Mouse (Mus musculus) heart, embryonic 12.5 days (tissue): ENCODE results near the gene Stx5a. TPM values are rescaled to one million over a fixed set of nuclear protein-coding genes. Genes with fewer than 3 reads are reported as not detected.

Source experiments
- ATAC-seq: fragments of 200-750 bp; cut with Nextera tagmentation; 2 replicates; pipeline ENCODE4 v1.8.0; 2017; ENCODE audit warnings: moderate TSS enrichment, moderate library complexity; ENCODE audit not compliant: insufficient number of reproducible peaks, low FRiP score
- H3K27ac ChIP-seq: fragments of 300-500 bp; sonication (generic); 2 replicates; pipeline ENCODE4 v1.5.1; 2016; ENCODE audit warnings: mild to moderate bottlenecking, moderate library complexity; ENCODE audit not compliant: poor library complexity, severe bottlenecking
- H3K27me3 ChIP-seq: fragments of 300-500 bp; sonication (generic); replicated peaks from 2 replicates; pipeline ENCODE4 v1.6.1; 2016; ENCODE audit warnings: mild to moderate bottlenecking, moderate library complexity
- H3K36me3 ChIP-seq: fragments of 300-500 bp; sonication (generic); 2 replicates; pipeline ENCODE4 v1.6.1; 2016; ENCODE audit warnings: mild to moderate bottlenecking, moderate library complexity
- H3K4me1 ChIP-seq: fragments of 300-500 bp; sonication (generic); replicated peaks from 2 replicates; pipeline ENCODE4 v1.6.1; 2016; ENCODE audit warnings: mild to moderate bottlenecking
- H3K4me2 ChIP-seq: fragments of 300-500 bp; sonication (generic); 2 replicates; pipeline ENCODE4 v1.6.1; 2016; ENCODE audit warnings: mild to moderate bottlenecking, moderate library complexity
- H3K4me3 ChIP-seq: fragments of 300-500 bp; sonication (generic); 2 replicates; pipeline ENCODE4 v1.5.1; 2016; ENCODE audit warnings: mild to moderate bottlenecking
- H3K9ac ChIP-seq: fragments of 300-500 bp; sonication (generic); 2 replicates; pipeline ENCODE4 v1.6.1; 2016; ENCODE audit warnings: mild to moderate bottlenecking, moderate library complexity
- H3K9me3 ChIP-seq: fragments of 300-500 bp; sonication (generic); replicated peaks from 2 replicates; pipeline ENCODE4 v1.6.1; 2016; ENCODE audit warnings: mild to moderate bottlenecking, moderate library complexity
- WGBS: fragments of 180-500 bp; shearing (Covaris S2); methylation state at CpG from one replicate; pipeline ENCODE4 v1.1.7; 2016; 5-methylcytosine and 5-hydroxymethylcytosine counted together
- polyA plus RNA-seq: library from polyadenylated mRNA; unstranded; fragments of >200 nt; fragmentation: Nextera tagmentation; extraction: Ambion mirVana; gene quantifications from 2 replicates; pipeline ENCODE4 v1.2.1, GENCODE M21; 2016

The Stx5a gene
- polyA plus RNA-seq, 1 experiment from 2014 or later: 86.1 TPM

DNA sequence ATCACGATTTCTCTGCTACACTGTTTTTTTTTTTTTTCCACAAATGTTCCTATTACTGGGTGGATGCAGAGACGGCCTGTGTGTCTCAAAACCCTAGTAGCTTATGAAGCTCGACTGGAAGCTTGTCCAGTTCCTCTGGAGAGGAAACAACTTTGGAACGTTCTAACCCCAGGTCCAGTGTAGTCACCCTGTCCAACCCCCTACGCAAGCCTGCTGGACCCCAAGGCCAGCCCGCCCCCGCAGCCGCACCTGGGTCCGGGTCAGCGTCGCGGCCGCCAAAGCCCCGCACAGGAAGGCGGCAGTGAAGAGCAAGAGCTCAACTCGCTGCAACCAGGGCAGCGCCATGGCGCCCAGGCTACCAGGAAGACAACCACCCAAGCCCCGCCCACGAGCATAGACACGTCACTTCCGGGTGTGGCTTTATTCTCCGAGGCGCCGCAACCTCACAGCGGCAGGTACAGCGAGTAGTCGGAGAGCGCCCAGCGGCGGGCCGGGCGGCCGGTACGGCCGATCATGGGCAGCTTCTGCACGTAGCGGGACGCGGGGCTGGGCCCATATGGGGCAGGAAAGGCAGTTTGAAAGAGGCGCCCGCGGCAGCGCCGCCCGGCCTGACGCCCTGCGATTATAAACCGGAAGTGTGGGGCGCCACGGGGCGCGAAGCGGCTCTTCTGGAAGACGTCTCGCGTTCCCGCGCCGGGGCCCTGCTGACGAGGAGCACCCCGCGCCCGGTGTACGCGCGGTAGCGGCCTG lies 33.0 kb downstream of the Stx5a start, which contains the start of gene Tmem179b:
Gene Tmem179b, minus strand, starts transcription at position 382 of the 750 bp plus-strand sequence.
- ATAC-seq: peak; percentile 93
- Histone ChIP-seq H3K9ac (peak within 1 kb of the TSS; percentile 98), H3K9me3 (no peaks in the 10 kb centered on the region), H3K27ac (peak within 1 kb of the TSS; percentile 100), H3K36me3 (peaks cover 36% of the 10 kb centered on the region), H3K4me2 (peak within 1 kb of the TSS; percentile 88), H3K27me3 (no peaks in the 10 kb centered on the region), H3K4me1 (peaks cover 28% of the 10 kb centered on the region), H3K4me3 (peak within 1 kb of the TSS; percentile 98)
- WGBS: under 1% methylated on average over 68 of the region's 68 CpGs

DNA sequence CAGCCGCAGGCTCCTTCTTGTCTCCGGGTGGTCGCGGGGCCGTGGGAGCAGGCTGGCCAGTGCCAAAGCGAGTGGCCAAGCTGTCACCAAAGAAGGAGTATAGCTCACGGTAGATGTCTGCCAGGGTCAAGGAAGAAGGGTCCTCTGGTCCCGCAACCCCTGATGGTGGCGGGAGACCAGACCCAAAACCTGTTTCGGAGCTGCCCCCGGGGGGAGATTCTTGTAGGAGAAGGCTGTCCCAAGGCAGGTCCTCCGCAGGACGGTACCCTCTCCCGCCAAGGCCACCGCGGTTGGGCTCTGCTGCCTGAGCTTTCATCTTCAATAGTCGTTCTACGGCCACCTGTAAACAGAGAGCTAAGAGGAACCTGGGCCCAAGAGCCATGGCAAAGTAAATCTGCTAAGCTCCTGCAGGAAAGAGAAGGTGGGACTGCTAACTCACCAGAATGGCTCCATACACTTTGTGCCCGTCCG lies 33.8 kb downstream of the Stx5a start:
- H3K36me3 ChIP-seq: peaks cover 34% of the 10 kb centered on the region
- peak overlapping the region; percentile 100 for H3K27ac ChIP-seq
- WGBS: 4% methylated on average over 20 of the region's 20 CpGs
- peak overlapping the region; percentile 98 for H3K4me3 ChIP-seq
- peak overlapping the region; percentile 88 for H3K4me2 ChIP-seq
- no peaks in the 10 kb centered on the region for H3K27me3 ChIP-seq
- peak overlapping the region; percentile 98 for H3K9ac ChIP-seq
- ATAC-seq: peak; percentile 2
- peaks cover 28% of the 10 kb centered on the region for H3K4me1 ChIP-seq
- no peaks in the 10 kb centered on the region for H3K9me3 ChIP-seq

DNA sequence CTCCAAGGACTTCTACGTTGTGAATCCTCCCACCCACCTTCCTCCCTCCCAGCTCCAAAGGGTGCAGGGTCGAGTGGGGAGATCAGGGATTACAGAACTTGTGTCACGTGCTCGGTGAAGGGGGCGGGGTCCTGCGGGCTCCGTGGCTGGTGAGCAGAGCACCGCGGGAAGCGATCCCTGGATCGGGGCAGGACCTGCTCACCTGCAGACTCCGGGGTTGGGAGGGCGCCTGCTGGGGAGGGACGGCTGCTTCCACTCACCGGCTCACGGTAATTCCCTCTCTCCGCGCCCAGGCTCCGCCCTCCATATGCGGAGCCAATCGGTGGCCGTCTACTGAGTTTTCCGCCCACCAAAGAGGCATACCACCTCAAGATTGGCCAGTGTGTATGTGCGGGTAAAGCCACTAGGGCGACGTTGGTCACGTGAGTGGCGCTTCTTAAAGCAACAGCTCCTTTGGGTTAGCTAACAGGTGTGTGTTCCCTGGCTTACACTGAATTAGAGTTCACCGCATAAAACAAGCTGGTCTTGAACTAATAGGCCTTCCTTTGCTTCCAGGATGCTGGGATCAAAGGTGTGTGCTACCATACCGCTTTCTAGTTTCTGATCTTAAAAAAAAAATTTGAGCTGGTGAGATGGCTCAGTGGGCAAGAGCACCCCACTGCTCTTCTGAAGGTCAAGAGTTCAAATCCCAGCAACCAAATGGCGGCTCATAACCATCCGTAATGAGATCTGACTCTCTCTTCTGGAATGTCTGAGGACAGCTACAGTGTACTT lies 45.0 kb downstream of the Stx5a start, which contains the start of gene Taf6l:
Gene Taf6l, minus strand, starts transcription at position 410 of the 774 bp plus-strand sequence.
- H3K27ac ChIP-seq: peak within 1 kb of the TSS; percentile 85
- peak within 1 kb of the TSS; percentile 84 for H3K9ac ChIP-seq
- peaks cover 38% of the 10 kb centered on the region for H3K36me3 ChIP-seq
- no peaks in the 10 kb centered on the region for H3K9me3 ChIP-seq
- H3K27me3 ChIP-seq: no peaks in the 10 kb centered on the region
- peak within 1 kb of the TSS; percentile 90 for H3K4me3 ChIP-seq
- peaks cover 9% of the 10 kb centered on the region for H3K4me1 ChIP-seq
- peak within 1 kb of the TSS; percentile 85 for H3K4me2 ChIP-seq
- under 1% methylated on average over 32 of the region's 32 CpGs for WGBS
- ATAC-seq: peak; percentile 100

DNA sequence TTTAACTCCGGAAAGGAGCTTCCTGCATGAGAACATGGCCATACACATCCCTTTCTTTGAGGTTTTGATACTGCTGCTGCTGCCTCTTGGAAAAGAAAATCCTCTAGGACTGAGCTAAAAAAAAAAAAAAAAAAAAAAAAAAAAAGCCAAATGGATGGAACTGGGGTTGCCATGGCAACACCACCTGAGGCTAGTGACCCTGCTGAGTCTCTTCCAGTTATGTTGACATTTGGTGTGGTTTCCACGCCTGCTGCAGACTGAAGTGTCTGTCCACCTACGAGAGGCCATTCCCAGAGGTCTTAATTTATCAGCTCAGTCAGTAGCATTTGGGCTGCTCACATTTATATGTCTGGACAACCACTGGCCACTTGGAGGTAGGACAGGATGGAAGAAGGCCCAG lies 47.3 kb downstream of the Stx5a start:
- no peak for ATAC-seq

DNA sequence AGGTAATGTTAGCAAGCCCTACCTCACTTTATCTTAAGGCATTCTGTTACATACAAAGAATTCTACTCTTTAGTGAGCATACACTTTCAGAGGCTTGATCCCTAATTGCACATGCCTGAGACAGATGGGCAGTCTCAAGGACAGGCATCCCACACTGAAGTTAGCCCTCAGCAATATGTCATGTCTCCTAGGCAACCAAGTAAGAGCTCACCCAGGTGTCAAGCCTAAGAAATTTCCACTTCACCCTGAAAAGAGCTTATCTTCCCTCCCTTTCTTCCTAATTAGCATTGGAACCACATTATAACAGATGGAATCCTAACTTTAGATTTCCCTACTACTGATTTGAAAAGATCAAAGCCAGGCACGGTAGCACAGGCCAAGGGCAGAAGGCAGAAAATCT lies 48.0 kb downstream of the Stx5a start:
- 55% methylated on average over 1 of the region's 1 CpGs for WGBS
- no peak overlapping the region for H3K9ac ChIP-seq

More for the DNA sequence above, 47.3 kb downstream of the Stx5a start:
- Histone ChIP-seq H3K36me3 (peaks cover 29% of the 10 kb centered on the region), H3K4me1 (peaks cover 9% of the 10 kb centered on the region), H3K9ac (no peak overlapping the region), H3K4me3 (no peak overlapping the region), H3K4me2 (no peak overlapping the region), H3K9me3 (no peaks in the 10 kb centered on the region), H3K27me3 (no peaks in the 10 kb centered on the region), H3K27ac (no peak overlapping the region)
- 32% methylated on average over 3 of the region's 3 CpGs for WGBS

DNA sequence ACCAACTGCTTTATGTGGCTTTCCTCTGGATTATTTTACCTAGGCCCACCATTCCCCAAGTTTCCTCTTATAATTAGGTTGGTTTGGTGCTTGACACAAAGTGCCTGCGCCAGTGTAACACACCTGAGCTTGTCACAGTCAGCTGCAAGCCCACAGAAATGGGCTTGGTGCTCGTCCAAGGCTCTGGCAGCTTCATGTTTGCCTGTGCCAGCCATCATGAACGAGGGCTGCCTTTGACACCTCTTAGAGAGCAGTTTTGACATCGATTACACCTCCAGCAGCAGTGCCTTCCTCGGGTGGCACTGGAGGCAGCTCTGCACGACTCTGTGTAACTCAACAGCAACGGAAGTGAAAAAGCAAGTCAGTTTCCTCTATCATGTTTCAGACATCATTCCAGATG lies 49.0 kb downstream of the Stx5a start:
- WGBS: 70% methylated on average over 7 of the region's 7 CpGs
- Histone ChIP-seq H3K4me1 (peaks cover 6% of the 10 kb centered on the region), H3K27ac (no peak overlapping the region), H3K9me3 (no peaks in the 10 kb centered on the region), H3K4me2 (no peak overlapping the region), H3K9ac (no peak overlapping the region), H3K4me3 (no peak overlapping the region), H3K27me3 (no peaks in the 10 kb centered on the region), H3K36me3 (peaks cover 38% of the 10 kb centered on the region)
- ATAC-seq: no peak

More for the DNA sequence above, 48.0 kb downstream of the Stx5a start:
- H3K27me3 ChIP-seq: no peaks in the 10 kb centered on the region
- no peak overlapping the region for H3K4me3 ChIP-seq
- H3K4me1 ChIP-seq: peaks cover 9% of the 10 kb centered on the region
- no peak overlapping the region for H3K4me2 ChIP-seq
- peaks cover 30% of the 10 kb centered on the region for H3K36me3 ChIP-seq
- no peaks in the 10 kb centered on the region for H3K9me3 ChIP-seq
- H3K27ac ChIP-seq: no peak overlapping the region
- no peak for ATAC-seq

DNA sequence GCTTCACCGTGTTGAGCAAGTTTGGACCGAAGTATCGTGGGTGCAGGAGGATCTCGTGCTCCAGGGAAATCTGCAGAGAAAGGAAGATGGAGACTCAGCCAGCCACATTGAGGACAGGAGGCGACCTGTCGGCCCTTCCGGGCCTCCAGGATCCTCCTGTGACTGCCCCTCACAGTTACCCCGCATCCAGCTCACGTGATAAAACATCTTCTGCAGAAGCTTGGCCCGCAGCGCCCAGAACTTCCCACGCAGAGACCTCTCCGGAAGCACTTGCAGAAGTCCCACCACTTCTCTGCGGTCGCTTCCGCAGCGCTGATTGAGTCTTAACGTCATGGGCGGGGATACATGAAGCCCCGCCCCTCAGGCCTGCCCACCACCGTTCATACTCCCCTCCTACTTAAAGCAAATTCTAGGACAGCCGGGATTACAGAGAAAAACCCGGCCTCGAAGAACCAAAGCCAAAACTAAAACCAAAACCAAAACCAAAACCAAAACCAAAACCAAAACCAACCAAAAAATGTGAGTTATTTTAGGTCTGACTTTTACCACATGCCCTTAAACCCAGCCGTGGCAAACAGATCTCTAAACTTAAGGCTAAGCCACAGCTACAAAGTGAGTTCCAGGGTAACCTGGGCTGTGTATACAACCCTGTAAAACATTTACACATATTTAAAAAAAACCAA lies 57.2 kb downstream of the Stx5a start, which contains the start of gene Polr2g:
Gene Polr2g, minus strand, starts transcription at position 314 of the 683 bp plus-strand sequence.
- ATAC-seq: peak; percentile 84
- H3K9ac ChIP-seq: peak within 1 kb of the TSS; percentile 89

DNA sequence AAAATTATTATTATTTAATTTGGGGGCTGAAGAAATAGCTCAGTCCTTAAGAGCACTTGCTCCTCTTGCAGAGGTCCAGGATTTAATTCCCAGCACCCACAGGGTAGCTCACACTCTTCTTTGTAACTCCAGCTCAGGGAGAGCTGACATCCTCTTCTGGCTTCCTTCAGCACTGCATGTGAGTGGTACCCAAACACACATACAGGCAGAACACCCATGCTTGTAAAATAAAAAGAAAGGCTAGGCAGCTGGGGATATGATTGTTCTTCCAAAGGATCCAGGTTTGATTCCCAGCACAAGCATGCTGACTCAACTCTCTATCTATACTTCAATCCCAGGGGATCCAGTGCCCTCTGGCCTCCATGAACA lies 57.7 kb downstream of the Stx5a start:
- no peak overlapping the region for H3K9ac ChIP-seq
- H3K4me1 ChIP-seq: peaks cover 20% of the 10 kb centered on the region
- H3K4me3 ChIP-seq: no peak overlapping the region
- H3K36me3 ChIP-seq: peaks cover 25% of the 10 kb centered on the region
- H3K27ac ChIP-seq: no peak overlapping the region
- no peak for ATAC-seq
- no peaks in the 10 kb centered on the region for H3K27me3 ChIP-seq
- peak overlapping the region; percentile 85; the same call in 1 of the 2 replicates for H3K4me2 ChIP-seq
- H3K9me3 ChIP-seq: no peaks in the 10 kb centered on the region

More for the DNA sequence above, 57.2 kb downstream of the Stx5a start, which contains the start of gene Polr2g:
- peaks cover 28% of the 10 kb centered on the region for H3K36me3 ChIP-seq
- no peaks in the 10 kb centered on the region for H3K9me3 ChIP-seq
- peak within 1 kb of the TSS; percentile 69 for H3K27ac ChIP-seq
- H3K4me1 ChIP-seq: peaks cover 14% of the 10 kb centered on the region
- H3K27me3 ChIP-seq: no peaks in the 10 kb centered on the region
- WGBS: 1% methylated on average over 25 of the region's 25 CpGs
- H3K4me3 ChIP-seq: peak within 1 kb of the TSS; percentile 82
- H3K4me2 ChIP-seq: peak within 1 kb of the TSS; percentile 85

DNA sequence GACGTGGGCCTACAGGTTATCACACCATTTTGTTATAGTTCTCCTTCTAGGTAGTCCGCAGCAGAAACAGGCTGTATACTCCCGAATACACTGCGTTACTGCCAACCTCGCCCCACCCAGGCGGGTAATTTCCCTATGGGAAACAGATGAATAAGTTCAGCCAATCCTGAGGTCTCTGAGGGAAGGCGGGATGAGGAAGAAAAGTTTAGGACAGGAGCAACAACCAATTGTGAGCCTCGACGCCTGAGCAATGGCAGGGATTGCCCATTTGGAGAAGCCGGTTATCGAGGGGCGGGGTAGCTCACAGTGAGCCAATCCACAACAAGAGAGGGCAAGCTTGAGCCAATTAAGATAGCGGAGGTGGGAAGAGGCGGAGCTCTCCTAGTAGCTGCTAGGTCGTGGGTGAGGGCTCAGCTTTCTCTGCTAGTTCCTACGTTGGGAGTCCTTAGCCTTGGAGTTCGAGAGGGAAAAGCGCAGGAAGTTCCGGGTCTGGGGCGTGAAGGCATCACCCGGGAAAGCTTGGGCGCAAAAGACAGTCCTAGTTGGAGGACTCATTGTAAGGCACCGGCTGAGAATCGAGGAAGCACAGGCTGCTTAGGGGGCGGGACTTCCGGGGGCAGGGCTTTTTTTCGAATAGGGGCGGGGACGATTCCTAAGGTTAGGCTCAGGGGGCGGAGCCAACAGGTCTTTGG lies 61.1 kb downstream of the Stx5a start, which contains the start of gene Zbtb3:
Gene Zbtb3, plus strand, starts transcription at position 426 of the 692 bp plus-strand sequence.
- under 1% methylated on average over 29 of the region's 30 CpGs for WGBS
- Histone ChIP-seq H3K27me3 (no peaks in the 10 kb centered on the region), H3K9me3 (no peaks in the 10 kb centered on the region), H3K4me3 (peak within 1 kb of the TSS; percentile 67), H3K4me1 (peaks cover 17% of the 10 kb centered on the region), H3K27ac (peak within 1 kb of the TSS; percentile 69), H3K4me2 (peak within 1 kb of the TSS; percentile 72), H3K36me3 (peaks cover 28% of the 10 kb centered on the region), H3K9ac (peak within 1 kb of the TSS; percentile 64)
- peak; percentile 97 for ATAC-seq

DNA sequence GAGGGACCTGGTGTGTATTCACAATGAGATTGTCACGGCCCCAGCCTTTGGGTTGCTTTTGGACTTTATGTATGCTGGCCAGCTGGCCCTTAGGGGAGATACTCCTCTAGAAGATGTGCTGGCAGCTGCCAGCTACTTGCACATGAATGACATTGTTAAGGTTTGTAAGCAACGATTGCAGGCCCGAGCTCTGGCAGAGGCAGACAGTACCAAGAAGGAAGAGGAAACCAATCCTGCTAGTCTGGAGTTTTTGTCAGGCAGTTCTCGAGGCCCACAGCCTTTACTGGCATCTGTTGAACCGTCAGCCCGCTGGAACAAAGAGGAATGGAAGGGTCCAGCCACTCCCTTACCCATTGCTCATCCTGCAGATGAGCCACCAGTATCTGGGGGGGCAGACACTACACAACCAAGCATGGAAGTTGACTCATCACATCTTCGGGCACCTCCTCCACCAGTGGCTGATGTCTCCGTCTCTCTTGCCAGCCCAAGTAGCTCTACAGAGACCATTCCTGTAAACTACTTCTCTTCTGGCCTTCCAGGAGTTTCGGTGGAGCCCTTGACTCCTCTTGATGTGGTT lies 62.1 kb downstream of the Stx5a start:
- no peaks in the 10 kb centered on the region for H3K27me3 ChIP-seq
- no peak overlapping the region for H3K27ac ChIP-seq
- no peak overlapping the region for H3K9ac ChIP-seq
- H3K4me2 ChIP-seq: peak overlapping the region; percentile 72
- 85% methylated on average over 9 of the region's 9 CpGs for WGBS
- 0 out of 2 replicates have a peak overlapping the region, but pooled peaks have one; percentile 67 for H3K4me3 ChIP-seq
- H3K9me3 ChIP-seq: no peaks in the 10 kb centered on the region
- H3K4me1 ChIP-seq: peaks cover 12% of the 10 kb centered on the region
- no peak for ATAC-seq
- peaks cover 38% of the 10 kb centered on the region for H3K36me3 ChIP-seq
